Mouse (Mus musculus) liver, embryonic 14.5 days (tissue): ENCODE data around the gene Aldh1a3. TPM values are rescaled to one million over a fixed set of nuclear protein-coding genes. Genes with fewer than 3 reads are reported as not detected.

Experiments used
- ATAC-seq: fragments of 200-750 bp; cut with Nextera tagmentation; 2 replicates; pipeline ENCODE4 v1.8.0; 2017; ENCODE audit warnings: moderate number of reproducible peaks, mild to moderate bottlenecking, moderate library complexity; ENCODE audit not compliant: insufficient read depth
- DNase-seq, 3 experiments: peaks; one replicate each; pipeline ENCODE4 v3.0.0-alpha.2; 2012 to 2013; ENCODE audit warnings: low read depth in 3 of 3, low spot score in 3 of 3
- H3K27ac ChIP-seq: fragments of 300-500 bp; sonication (generic); 2 replicates; pipeline ENCODE4 v1.5.1; 2014; ENCODE audit warnings: moderate library complexity, mild to moderate bottlenecking, control low read depth, inconsistent platforms
- H3K27me3 ChIP-seq: fragments of 300-500 bp; sonication (generic); 2 replicates; pipeline ENCODE4 v1.6.1; 2014; ENCODE audit warnings: mild to moderate bottlenecking, low read length, moderate library complexity; ENCODE audit not compliant: control insufficient read depth, insufficient read depth
- H3K36me3 ChIP-seq: fragments of 300-500 bp; sonication (generic); replicated peaks from 2 replicates; pipeline ENCODE4 v1.6.1; 2014; ENCODE audit warnings: low read depth; ENCODE audit not compliant: control insufficient read depth, insufficient read depth
- H3K4me1 ChIP-seq, 2 experiments: fragments of 200-500 bp in 1 of 2; fragments of 300-500 bp in 1 of 2; sonication (generic) in 1 of 2; replicated peaks; 2 replicates each; pipeline ENCODE4 v1.6.1; 2012 to 2014; ENCODE audit warnings: antibody characterized with exemption in 1 of 2, inconsistent platforms in 1 of 2, low read length in 1 of 2; ENCODE audit not compliant: control insufficient read depth in 2 of 2, insufficient read depth in 2 of 2
- H3K4me2 ChIP-seq: fragments of 300-500 bp; sonication (generic); 2 replicates; pipeline ENCODE4 v1.6.1; 2014; ENCODE audit warnings: low read depth, mild to moderate bottlenecking, control low read depth, moderate library complexity
- H3K4me3 ChIP-seq, 2 experiments: fragments of 200-500 bp in 1 of 2; fragments of 300-500 bp in 1 of 2; sonication (generic) in 1 of 2; 2 replicates each; pipeline ENCODE4 v1.5.1; 2012 to 2014; ENCODE audit warnings: low read depth in 2 of 2, low read length in 2 of 2, mild to moderate bottlenecking in 2 of 2, control low read depth in 1 of 2, inconsistent platforms in 1 of 2, moderate library complexity in 1 of 2; ENCODE audit not compliant: insufficient read depth in 1 of 2
- H3K9ac ChIP-seq: fragments of 300-500 bp; sonication (generic); replicated peaks from 2 replicates; pipeline ENCODE4 v1.6.1; 2014; ENCODE audit warnings: mild to moderate bottlenecking, control low read depth, moderate library complexity
- H3K9me3 ChIP-seq: fragments of 300-500 bp; sonication (generic); 2 replicates; pipeline ENCODE4 v1.6.1; 2016; ENCODE audit warnings: low read length, mixed read lengths; ENCODE audit not compliant: control insufficient read depth
- CTCF ChIP-seq: IDR thresholded peaks from 2 replicates; pipeline ENCODE4 v1.5.1; 2016; ENCODE audit warnings: antibody characterized with exemption, low read depth, control low read depth
- EP300 ChIP-seq: IDR thresholded peaks from 2 replicates; pipeline ENCODE4 v1.6.1; 2016; ENCODE audit warnings: antibody characterized with exemption, low read depth
- WGBS: fragments of 180-500 bp; shearing (Covaris S2); extraction: QIAGEN DNeasy Blood & Tissue Kit; methylation state at CpG from one replicate; pipeline ENCODE4 v1.1.7; 2014; ENCODE audit not compliant: insufficient replicate concordance; 5-methylcytosine and 5-hydroxymethylcytosine counted together
- polyA plus RNA-seq, 2 experiments: library from polyadenylated mRNA; depleted of rRNA in 1 of 2; stranded (reverse) in 1 of 2; unstranded in 1 of 2; fragments of >200 nt; fragmentation: Nextera tagmentation in 1 of 2; extraction: Ambion mirVana in 1 of 2; gene quantifications; 2 replicates each; pipeline versions ENCODE4 v1.2.1 to v1.2.3; 2012 to 2014

Aldh1a3 gene
- polyA plus RNA-seq, 2 experiments, result 0.25 to 0.88 TPM

- H3K4me3 ChIP-seq, result no peak overlapping the region
- ATAC-seq, result no peak
- H3K27ac ChIP-seq, result no peak overlapping the region
- H3K9me3 ChIP-seq, result no peaks in the 10 kb centered on the region
- no peak for DNase-seq
- H3K9ac ChIP-seq, result no peak overlapping the region
- H3K4me1 ChIP-seq, result 0 out of 4 replicates have a peak, but pooled peaks cover 0 to 2% of the 10 kb centered on the region in 2 experiments
- no peaks in the 10 kb centered on the region for H3K36me3 ChIP-seq
- H3K27me3 ChIP-seq, result no peaks in the 10 kb centered on the region
- TF ChIP-seq CTCF, result no peak
- TF ChIP-seq EP300, result no peak
- H3K4me2 ChIP-seq, result no peak overlapping the region
- 36% methylated on average over 10 of the region's 10 CpGs for WGBS
These were observed 21.0 kb upstream of the Aldh1a3 start for GRCm38 (mm10) chr7:66448304-66448703.

GRCm38 (mm10) chr7:66446860-66447259 lies 19.5 kb upstream of the Aldh1a3 start:
- DNase-seq (no peak), ATAC-seq (no peak)
- H3K4me2 ChIP-seq, result no peak overlapping the region
- TF ChIP-seq EP300 (no peak), CTCF (no peak)
- no peak overlapping the region for H3K27ac ChIP-seq
- no peaks in the 10 kb centered on the region for H3K27me3 ChIP-seq
- no peak overlapping the region for H3K9ac ChIP-seq
- peaks cover 0 to 2% of the 10 kb centered on the region in 2 experiments; a peak in 1 of 4 replicates for H3K4me1 ChIP-seq
- H3K36me3 ChIP-seq, result no peaks in the 10 kb centered on the region
- no peaks in the 10 kb centered on the region for H3K9me3 ChIP-seq
- H3K4me3 ChIP-seq, result no peak overlapping the region
- WGBS, result 48% methylated on average over 3 of the region's 3 CpGs

- H3K36me3 ChIP-seq, result no peaks in the 10 kb centered on the region
- no peak overlapping the region for H3K4me3 ChIP-seq
- peaks cover 0 to 4% of the 10 kb centered on the region in 2 experiments; a peak in 1 of 4 replicates for H3K4me1 ChIP-seq
- H3K4me2 ChIP-seq, result no peak overlapping the region
- no peak overlapping the region for H3K27ac ChIP-seq
- no peak for TF ChIP-seq CTCF
- TF ChIP-seq EP300, result no peak
- WGBS, result 20% methylated on average over 11 of the region's 11 CpGs
- H3K27me3 ChIP-seq, result no peaks in the 10 kb centered on the region
- H3K9ac ChIP-seq, result no peak overlapping the region
- ATAC-seq, result no peak
- no peak for DNase-seq
- H3K9me3 ChIP-seq, result no peaks in the 10 kb centered on the region
These were observed 18.0 kb upstream of the Aldh1a3 start for GRCm38 (mm10) chr7:66445117-66445905.

DNA sequence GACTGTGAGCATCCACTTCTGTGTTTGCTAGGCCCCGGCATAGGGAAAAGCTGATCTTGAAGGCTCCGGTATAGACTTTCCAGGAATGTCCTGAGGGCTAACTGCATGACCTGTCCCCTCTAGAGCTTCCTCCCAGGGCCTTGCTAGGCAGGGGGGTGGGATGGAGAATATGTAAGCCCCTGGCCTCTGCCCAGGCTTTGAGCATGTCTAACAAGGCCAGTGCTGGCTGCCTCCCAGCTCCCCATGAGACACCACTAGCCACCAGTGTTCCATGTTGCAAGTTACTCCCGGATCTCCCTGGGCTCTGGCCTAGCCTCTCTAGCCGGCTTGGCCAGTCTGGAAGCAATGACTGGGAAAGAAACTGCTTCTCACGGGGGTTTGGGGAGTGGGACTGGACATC lies 17.4 kb upstream of the Aldh1a3 start:
- TF ChIP-seq EP300 (no peak), CTCF (no peak)
- H3K9ac ChIP-seq, result no peak overlapping the region
- peaks cover 0 to 4% of the 10 kb centered on the region in 2 experiments; a peak in 1 of 4 replicates for H3K4me1 ChIP-seq
- H3K9me3 ChIP-seq, result no peaks in the 10 kb centered on the region
- no peaks in the 10 kb centered on the region for H3K27me3 ChIP-seq
- H3K36me3 ChIP-seq, result no peaks in the 10 kb centered on the region
- WGBS, result 63% methylated on average over 5 of the region's 5 CpGs
- H3K4me3 ChIP-seq, result no peak overlapping the region
- H3K27ac ChIP-seq, result no peak overlapping the region
- ATAC-seq (no peak), DNase-seq (no peak)
- H3K4me2 ChIP-seq, result no peak overlapping the region

DNA sequence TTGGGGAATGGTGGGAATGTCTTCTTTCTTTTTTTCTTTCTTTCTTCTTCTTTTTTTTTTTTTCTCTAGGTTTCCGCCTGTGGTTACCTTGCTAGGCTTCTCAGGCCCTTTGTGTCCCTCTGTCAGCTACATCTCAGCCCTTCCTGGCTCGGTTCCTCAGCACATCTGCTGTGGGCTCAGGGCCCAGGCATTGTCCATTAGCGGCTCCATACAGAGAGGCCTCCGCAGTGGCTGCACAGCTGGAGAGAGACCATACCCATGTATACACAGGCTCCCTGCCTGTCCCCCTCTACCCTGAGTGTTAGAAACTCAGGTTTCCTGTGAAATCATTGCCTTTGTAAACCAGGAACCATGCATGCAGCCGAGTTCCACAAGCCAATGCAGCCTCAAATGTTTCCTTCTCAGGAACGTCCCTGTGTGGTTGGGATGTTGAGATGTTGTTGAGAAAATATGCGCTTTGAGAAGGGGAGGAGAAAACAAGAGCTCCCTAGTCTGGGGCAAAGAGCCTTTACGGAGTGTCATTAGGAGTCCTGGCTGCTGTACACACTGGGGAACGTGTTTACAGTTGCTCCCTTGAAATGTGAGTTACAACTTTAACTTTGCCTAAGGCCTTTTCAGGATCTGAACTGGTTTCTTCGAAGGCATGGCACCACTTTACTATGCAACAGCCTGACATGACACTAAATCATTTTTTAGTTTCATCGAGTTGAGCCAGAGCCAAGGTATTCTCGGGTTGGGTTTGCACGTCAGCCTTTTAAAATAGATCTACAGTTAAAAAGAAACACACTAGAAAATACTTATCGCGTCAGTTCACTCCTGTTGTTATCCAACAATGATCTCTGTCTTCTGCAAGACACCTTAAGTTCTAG lies 15.4 kb upstream of the Aldh1a3 start:
- peaks cover 0 to 2% of the 10 kb centered on the region in 2 experiments; a peak in 1 of 4 replicates for H3K4me1 ChIP-seq
- no peak overlapping the region for H3K27ac ChIP-seq

More for the DNA sequence above, 15.4 kb upstream of the Aldh1a3 start:
- TF ChIP-seq CTCF, result no peak
- TF ChIP-seq EP300, result no peak
- no peak overlapping the region for H3K4me2 ChIP-seq
- no peak overlapping the region for H3K9ac ChIP-seq
- 56% methylated on average over 15 of the region's 15 CpGs for WGBS
- no peaks in the 10 kb centered on the region for H3K36me3 ChIP-seq
- no peaks in the 10 kb centered on the region for H3K9me3 ChIP-seq
- no peak for ATAC-seq
- H3K4me3 ChIP-seq, result no peak overlapping the region
- no peak for DNase-seq
- H3K27me3 ChIP-seq, result no peaks in the 10 kb centered on the region
